Mouse (Mus musculus) gastrocnemius, postnatal 14 days (tissue): ENCODE results near the gene Aldh16a1. TPM values are rescaled to one million over a fixed set of nuclear protein-coding genes. Genes with fewer than 3 reads are reported as not detected.
"Not testable (repeated sequence)": the region's sequence is repeated elsewhere in the genome, so short reads cannot be mapped to it uniquely, and the experiment has no call there.

Experiments
- DNase-seq: peaks from one replicate; pipeline ENCODE4 v3.0.0; 2021; ENCODE audit warnings: mixed read lengths
- intact Hi-C: fragments of 180-260 bp; cut with DNase I; formaldehyde crosslinking; loops from one replicate; pipeline ENCODE4 v1.15.1; 2025; ENCODE audit warnings: low total_unique reads
- total RNA-seq, 2 experiments: library from RNA; stranded (reverse); gene quantifications; 2 replicates each; pipeline ENCODE4 v1.2.3; 2021

Aldh16a1 gene
- total RNA-seq, 2 experiments from 2014 or later: 21.4 to 23.2 TPM

DNA sequence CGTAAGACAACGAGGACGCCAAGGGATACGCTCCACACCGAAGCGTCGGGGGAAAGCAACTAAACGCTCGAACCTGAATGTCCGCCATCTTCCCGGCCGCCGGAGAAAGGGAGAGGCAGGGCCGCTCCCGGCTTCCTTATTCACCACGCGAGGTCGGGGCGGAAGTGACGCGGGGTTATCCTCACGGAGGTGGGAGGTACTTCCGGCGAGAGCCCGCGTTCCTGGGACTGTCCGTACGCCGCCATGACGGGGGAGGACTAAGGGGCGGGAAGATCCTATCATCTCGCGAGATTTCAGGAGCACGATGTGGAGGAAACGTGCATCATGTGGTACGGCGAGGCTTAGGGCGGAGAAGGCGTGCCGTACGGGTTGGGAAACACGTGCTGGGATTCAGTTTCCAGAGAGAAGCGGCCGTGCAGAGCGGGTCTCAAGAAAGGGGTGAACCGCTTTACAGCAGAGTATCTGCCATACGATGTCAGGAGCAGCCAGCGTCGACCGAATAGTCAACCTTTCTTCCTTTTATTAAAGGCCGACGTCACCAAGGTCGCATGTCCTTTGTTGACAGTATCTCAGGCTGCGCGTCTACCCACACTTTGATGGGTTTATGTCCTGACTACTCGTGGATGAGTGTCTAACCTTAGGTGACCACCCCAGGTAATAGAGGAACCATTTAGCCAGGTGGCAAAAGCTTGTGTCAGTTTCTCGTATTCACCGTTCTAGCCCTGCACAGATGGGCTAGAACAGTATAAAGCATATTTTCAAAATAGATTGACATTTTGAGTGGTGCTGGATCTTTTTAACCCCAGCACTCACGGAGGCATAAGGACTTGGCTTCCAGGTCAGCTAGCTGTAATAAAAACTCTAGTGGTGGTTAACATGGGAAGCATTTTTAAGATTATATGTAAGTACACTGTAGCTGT, 29.9 kb downstream of the Aldh16a1 start, which contains the start of gene Rps11:
Gene Rps11, minus strand, starts transcription at position 216 of the 920 bp plus-strand sequence.
- intact Hi-C loops: no loop called here
- DNase-seq: peak; percentile 99

- intact Hi-C loops: no loop called here
- DNase-seq: no peak
Observed at GRCm38 (mm10) chr7:45123186-45123570, 31.2 kb downstream of the Aldh16a1 start.

DNA sequence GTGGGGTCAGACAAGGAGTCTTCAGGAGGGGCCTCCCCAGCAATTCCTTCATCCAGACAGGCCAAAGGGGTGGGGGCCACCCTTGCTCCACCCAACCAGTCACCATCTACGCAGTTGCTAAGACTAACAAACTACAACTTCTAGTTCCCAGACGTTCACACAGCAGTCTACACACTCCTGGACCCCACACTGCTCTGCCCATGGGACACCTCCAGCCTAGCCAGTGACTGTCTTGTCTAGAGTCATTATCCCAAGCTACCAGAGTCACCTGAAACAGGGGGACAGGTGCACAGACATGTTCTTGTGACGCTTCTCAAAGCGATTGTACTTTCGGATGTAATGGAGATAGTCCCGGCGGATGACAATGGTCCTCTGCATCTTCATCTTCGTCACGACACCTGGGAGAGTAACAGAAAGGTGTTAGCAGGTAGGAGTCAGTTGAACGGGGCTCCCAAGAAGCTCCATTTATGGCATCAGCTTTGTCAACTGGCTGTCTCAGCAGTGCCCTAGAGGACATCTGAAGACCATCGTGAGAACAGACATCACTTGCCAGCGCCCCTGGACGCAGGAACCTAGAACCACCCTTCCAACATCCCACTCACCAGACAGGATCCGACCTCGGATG, 31.7 kb downstream of the Aldh16a1 start:
- intact Hi-C loops: no loop called here
- no peak for DNase-seq

DNA sequence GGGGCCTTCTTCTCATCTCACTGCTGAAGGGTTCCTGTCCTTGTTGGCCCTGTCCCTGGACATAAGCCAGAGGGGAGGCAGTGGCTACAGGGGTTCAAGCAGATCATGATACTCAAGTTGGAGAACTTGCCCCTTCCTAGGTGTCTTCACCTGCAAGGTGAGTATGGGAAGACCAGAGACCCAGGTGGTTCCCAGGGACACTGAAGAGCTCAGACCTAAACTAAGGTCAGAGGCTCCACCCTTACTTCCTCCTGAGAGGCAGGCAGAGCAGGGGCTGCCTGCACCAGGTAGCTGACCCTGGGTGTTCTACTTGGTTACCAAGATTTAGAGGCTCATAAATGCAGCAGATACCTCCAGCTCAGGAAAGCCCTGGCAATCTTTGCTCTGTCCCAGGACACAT, 32.4 kb downstream of the Aldh16a1 start:
- intact Hi-C loops: no loop called here
- no peak for DNase-seq

- DNase-seq: peak; percentile 44
- intact Hi-C loops: no loop called here
Observed at GRCm38 (mm10) chr7:45121404-45121803, 33.0 kb downstream of the Aldh16a1 start.

DNA sequence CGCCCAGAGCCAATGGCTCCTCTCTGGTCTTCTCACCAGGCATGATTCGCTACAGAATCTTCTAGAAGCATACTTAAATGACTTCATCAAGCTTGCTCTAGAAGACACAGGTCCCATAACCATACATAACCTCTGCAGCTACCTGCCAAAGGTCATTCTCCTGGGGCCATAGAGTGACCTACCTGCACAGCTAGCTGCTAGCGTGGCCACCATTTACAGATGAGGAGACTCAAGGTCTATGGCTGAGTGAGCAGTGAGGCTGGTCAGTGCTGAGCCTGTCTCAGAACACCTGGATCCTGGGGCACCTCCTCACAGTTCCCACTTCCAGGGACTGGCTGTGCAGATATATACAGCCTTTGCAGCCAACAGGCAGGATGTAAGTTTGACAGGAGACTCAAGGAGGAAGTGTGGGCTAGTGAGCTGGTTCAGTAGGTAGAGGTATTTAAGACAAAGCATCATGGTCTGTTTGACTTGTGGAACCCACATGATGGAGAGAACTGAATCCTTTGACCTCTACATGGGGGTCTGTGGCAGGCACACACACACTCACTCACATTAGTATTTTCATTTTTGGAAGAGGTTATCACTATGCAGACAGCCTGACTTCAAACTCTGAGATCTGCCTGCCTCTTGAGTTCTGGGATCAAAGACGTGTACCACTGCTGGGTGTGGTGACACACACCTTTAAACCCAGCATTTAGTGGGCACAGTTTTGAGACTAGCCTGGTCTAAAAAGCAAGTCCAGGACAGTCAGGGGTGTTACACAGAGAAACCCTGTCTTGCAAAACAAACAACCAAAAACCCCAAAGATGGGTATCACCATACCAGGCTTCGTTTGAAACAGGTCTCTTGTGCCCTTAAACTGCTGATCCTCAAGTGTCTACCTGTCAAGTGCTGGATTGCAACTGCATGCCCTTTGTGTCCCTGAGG, 34.3 kb downstream of the Aldh16a1 start:
- intact Hi-C loops: no loop called here

DNA sequence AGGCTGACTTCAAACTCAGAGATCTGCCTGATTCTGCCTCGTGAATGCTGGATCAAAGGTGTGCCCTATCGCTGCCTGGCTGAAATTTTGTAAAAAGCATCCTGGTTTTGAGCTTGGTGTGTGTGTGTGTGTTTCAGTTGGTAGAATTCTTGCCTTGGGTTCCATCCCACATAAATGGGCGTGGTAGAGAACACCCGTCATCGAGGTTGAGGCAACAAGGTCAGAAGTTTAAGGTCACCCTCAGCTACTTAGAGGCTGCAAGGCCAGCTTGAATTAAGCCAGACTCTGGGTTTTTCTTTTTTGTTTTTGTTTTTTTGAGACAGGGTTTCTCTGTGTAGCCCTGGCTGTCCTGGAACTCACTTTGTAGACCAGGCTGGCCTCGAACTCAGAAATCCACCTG, 36.0 kb downstream of the Aldh16a1 start:
- intact Hi-C loops: no loop called here
- DNase-seq: no peak

More for the DNA sequence above, 34.3 kb downstream of the Aldh16a1 start:
- DNase-seq: no peak

DNA sequence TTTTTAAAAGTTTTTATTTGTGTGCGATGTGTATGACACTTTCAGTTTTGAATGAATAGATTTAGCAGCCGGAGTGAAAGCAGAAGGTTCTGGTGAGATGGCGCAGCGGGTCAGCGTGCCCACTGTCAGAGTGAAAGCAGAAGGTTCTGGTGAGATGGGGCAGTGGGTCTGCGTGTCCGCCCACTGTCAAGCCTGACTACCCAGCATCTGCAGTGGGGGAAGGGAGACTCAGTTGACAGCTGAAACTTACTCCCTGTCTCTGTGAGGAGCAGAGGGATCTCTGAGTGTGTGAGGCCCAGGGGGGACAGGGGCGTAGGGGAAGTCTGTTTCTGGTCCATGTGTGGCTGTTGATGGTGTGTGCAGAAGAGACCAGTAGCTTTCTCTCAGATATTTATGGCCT, 36.8 kb downstream of the Aldh16a1 start:
- intact Hi-C loops: no loop called here
- DNase-seq: no peak

- intact Hi-C loops: no loop called here
- no peak for DNase-seq
Observed at GRCm38 (mm10) chr7:45113476-45113875, 40.9 kb downstream of the Aldh16a1 start.

DNA sequence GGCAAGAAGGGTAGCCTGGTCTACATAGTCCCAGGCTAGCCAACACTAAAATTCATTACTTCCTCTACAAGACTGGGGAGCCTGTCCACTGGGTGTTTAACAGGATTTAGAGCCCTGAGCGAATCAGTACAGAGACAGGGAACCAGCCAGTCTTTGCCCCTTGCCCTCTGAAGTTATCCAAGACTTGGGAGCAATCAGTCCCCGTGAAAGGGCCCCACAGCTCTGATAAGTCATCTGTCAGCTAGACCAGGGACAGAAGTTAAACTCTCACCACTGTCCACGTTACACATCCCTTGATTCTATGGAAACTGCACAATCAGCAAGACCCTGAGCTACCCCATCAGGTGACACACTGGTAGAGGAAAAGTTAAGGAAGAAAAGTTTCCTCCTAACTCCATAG, 41.9 kb downstream of the Aldh16a1 start:
- no peak for DNase-seq
- intact Hi-C loops: no loop called here

DNA sequence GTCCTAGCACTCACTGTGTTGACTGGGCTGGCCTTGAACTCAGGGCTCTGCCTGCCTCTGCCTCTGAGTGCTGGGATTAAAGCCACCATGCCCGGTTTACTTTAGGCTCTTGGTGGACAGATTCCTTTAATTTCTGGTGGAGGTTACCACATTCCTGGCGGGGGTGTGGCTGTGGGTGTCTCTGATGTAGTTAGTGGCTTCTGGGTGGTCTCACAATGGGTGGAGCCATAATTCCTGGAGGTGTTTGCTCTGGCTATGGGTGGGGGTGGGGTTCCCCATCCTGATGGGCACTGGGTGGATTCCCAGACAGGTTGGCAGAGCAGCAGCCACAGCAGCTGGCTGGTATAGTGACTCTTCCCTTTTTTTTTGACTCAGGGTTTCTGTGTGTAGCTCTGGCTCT, 42.4 kb downstream of the Aldh16a1 start:
- intact Hi-C loops: no loop called here

DNA sequence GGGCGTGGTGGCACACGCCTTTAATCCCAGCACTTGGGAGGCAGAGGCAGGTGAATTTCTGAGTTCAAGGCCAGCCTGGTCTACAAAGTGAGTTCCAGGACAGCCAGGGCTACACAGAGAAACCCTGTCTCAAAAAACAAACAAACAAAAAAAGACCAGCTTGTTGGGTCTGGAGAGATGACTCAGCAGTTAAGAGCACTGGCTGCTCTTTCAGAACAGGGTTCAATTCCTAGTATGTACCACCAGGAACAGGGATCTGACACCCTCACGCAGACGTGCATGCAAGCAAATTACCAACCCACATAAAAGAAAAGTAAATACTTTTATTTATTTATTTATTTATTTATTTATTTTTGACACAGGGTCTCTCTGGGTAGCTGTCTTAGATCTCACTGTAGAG, 44.3 kb downstream of the Aldh16a1 start:
- DNase-seq, intact Hi-C loops: not testable (repeated sequence)

More for the DNA sequence above, 42.4 kb downstream of the Aldh16a1 start:
- DNase-seq: no peak

- no peak for DNase-seq
- intact Hi-C loops: no loop called here
Observed at GRCm38 (mm10) chr7:45107052-45107645, 47.2 kb downstream of the Aldh16a1 start.

GRCm38 (mm10) chr7:45106441-45106840, 47.9 kb downstream of the Aldh16a1 start:
- intact Hi-C loops: no loop called here
- no peak for DNase-seq

GRCm38 (mm10) chr7:45105491-45105890, 48.9 kb downstream of the Aldh16a1 start:
- intact Hi-C loops: no loop called here
- no peak for DNase-seq

GRCm38 (mm10) chr7:45104941-45105340, 49.4 kb downstream of the Aldh16a1 start:
- intact Hi-C loops: no loop called here
- no peak for DNase-seq

- intact Hi-C loops: no loop called here
Observed at GRCm38 (mm10) chr7:45103652-45104180, 50.7 kb downstream of the Aldh16a1 start, which contains the start of gene Fcgrt. TSS of gene Fcgrt (minus strand) at chr7:45103851.

GRCm38 (mm10) chr7:45102940-45103585, 51.3 kb downstream of the Aldh16a1 start:
- peak; percentile 58 for DNase-seq
- intact Hi-C loops: no loop called here

More at GRCm38 (mm10) chr7:45103652-45104180, 50.7 kb downstream of the Aldh16a1 start, which contains the start of gene Fcgrt:
- peak; percentile 96 for DNase-seq
